ENCODE assay signal across 7 mouse cellular contexts in the genomic region with DNA sequence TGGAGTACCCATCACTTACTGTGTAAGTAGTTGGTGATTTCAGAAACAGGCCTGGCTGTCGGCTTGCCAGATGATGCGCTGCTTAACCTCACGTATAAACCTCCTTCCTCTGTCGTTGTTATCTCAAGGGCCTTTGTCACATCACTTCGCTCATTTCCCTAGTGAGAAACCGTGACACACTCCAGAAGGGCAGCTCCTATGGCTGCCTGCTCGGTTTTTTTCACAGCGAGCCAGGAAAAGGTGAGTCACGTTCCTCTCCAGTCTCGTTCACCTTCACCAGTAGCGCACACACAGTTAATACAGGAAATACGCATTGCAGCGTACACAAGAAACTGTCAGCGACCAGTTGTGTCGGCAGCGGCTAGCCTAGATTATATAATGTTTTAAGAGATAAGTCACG. TPM values are rescaled to one million over a fixed set of nuclear protein-coding genes. Genes with fewer than 3 reads are reported as not detected.
DNase-seq lines count a peak whose midpoint lies in the region; ATAC-seq lines count a peak whose summit lies in the region.

No protein-coding gene starts in this region.

- peak; percentile 69 for ATAC-seq in inflammation-experienced regulatory T-cells, adult 6 months

- DNase-seq in spleen, postnatal 36 days (ENCODE audit: low spot score in 2 of 2) = peak; percentile 44 to 49
- no peak for DNase-seq in spleen, postnatal 14 days (ENCODE audit: low spot score in 2 of 2)
- peak; percentile 55 for DNase-seq in c-Kit-positive CD71-negative TER-119-negative erythroid progenitor cells, embryonic 14.5 days (ENCODE audit: low read depth)
- peak; percentile 51 for DNase-seq in lung, postnatal 10 days
- DNase-seq in left cerebral cortex, adult 8-10 months (ENCODE audit: low spot score in 2 of 2) = no peak
- DNase-seq in urinary bladder, postnatal 4 days (ENCODE audit: low spot score in 2 of 2) = no peak

RNA-seq across cellular contexts. Expression of a gene that starts 33.7 kb away (rescaled TPM):
- polyA plus RNA-seq in inflammation-experienced regulatory T-cells, adult 6 months (2017; shearing (Covaris generic)) = 10 to 100 TPM; 25.3 to 58.2 (median 55.2) TPM
- total RNA-seq in left cerebral cortex, adult 8-10 months (2022) = 10 to 100 TPM; 19.7 to 26.2 (median 21.4) TPM

Comparison
In these comparisons a context has a peak if more than half of its experiments do, and no peak if none do; other contexts are left out.
1. DNase-seq: peak in spleen, postnatal 36 days (2 of 2), c-Kit-positive CD71-negative TER-119-negative erythroid progenitor cells, embryonic 14.5 days (single experiment) and lung, postnatal 10 days (single experiment); none in spleen, postnatal 14 days (0 of 2), left cerebral cortex, adult 8-10 months (0 of 2) and urinary bladder, postnatal 4 days (0 of 2).